Mouse (Mus musculus) heart, postnatal 25 days (tissue): ENCODE data around the gene Cacnb1. TPM values are rescaled to one million over a fixed set of nuclear protein-coding genes. Genes with fewer than 3 reads are reported as not detected.

Experiments
- DNase-seq: peaks from one replicate; pipeline ENCODE4 v3.0.0; 2022; ENCODE audit warnings: low spot score
- intact Hi-C: fragments of 180-260 bp; cut with DNase I; formaldehyde crosslinking; loops from one replicate; pipeline ENCODE4 v1.15.1; 2025
- total RNA-seq, 2 experiments: library from RNA; stranded (reverse); gene quantifications; 2 replicates each; pipeline ENCODE4 v1.2.3; 2021

Gene Cacnb1
- total RNA-seq, 2 experiments from 2014 or later, result 6.0 to 6.8 TPM

- intact Hi-C loops, result no loop called here
- DNase-seq, result no peak
Measured at GRCm38 (mm10) chr11:98018858-98019641, 3.8 kb downstream of the Cacnb1 start.

- DNase-seq, result no peak
- intact Hi-C loops, result no loop called here
Measured at GRCm38 (mm10) chr11:98018222-98018621, 4.6 kb downstream of the Cacnb1 start.

- intact Hi-C loops, result no loop called here
- DNase-seq, result no peak
Measured at GRCm38 (mm10) chr11:98016824-98017223, 6.0 kb downstream of the Cacnb1 start.

GRCm38 (mm10) chr11:98016177-98016576, 6.7 kb downstream of the Cacnb1 start:
- no peak for DNase-seq
- intact Hi-C loops, result no loop called here

- intact Hi-C loops, result no loop called here
- DNase-seq, result no peak
Measured at GRCm38 (mm10) chr11:98012831-98013230, 10.0 kb downstream of the Cacnb1 start.

- no peak for DNase-seq
Measured at GRCm38 (mm10) chr11:98011716-98012115, 11.1 kb downstream of the Cacnb1 start.

GRCm38 (mm10) chr11:98008087-98008486, 14.7 kb downstream of the Cacnb1 start:
- DNase-seq, result no peak
- intact Hi-C loops, result no loop called here

More at GRCm38 (mm10) chr11:98011716-98012115, 11.1 kb downstream of the Cacnb1 start:
- intact Hi-C loops, result no loop called here

- DNase-seq, result peak; percentile 54
- intact Hi-C loops, result no loop called here
Measured at GRCm38 (mm10) chr11:98005686-98006085, 17.1 kb downstream of the Cacnb1 start.

- intact Hi-C loops, result no loop called here
- no peak for DNase-seq
Measured at GRCm38 (mm10) chr11:98005076-98005475, 17.8 kb downstream of the Cacnb1 start.

- intact Hi-C loops, result loop anchor here (5.0 kb wide), 1 partner anchor 107 kb away; no protein-coding TSS in a partner anchor
- DNase-seq, result no peak
Measured at GRCm38 (mm10) chr11:98004161-98004560, 18.7 kb downstream of the Cacnb1 start.

GRCm38 (mm10) chr11:98003171-98003671, 19.6 kb downstream of the Cacnb1 start:
- intact Hi-C loops, result loop anchor here (5.0 kb wide), 1 partner anchor 106 kb away; no protein-coding TSS in a partner anchor
- DNase-seq, result no peak

GRCm38 (mm10) chr11:98002627-98003026, 20.2 kb downstream of the Cacnb1 start:
- no peak for DNase-seq
- intact Hi-C loops, result loop anchor here (5.0 kb wide), 1 partner anchor 105 kb away; no protein-coding TSS in a partner anchor

GRCm38 (mm10) chr11:98001986-98002385, 20.8 kb downstream of the Cacnb1 start:
- DNase-seq, result no peak
- intact Hi-C loops, result loop anchor here (5.0 kb wide), 1 partner anchor 105 kb away; no protein-coding TSS in a partner anchor

GRCm38 (mm10) chr11:98001351-98001824, 21.4 kb downstream of the Cacnb1 start:
- no peak for DNase-seq
- intact Hi-C loops, result loop anchor here (5.0 kb wide), 1 partner anchor 104 kb away; no protein-coding TSS in a partner anchor

- intact Hi-C loops, result loop anchor here (5.0 kb wide), 1 partner anchor 103 kb away; no protein-coding TSS in a partner anchor
Measured at GRCm38 (mm10) chr11:98000378-98001140, 22.3 kb downstream of the Cacnb1 start.

GRCm38 (mm10) chr11:97999748-98000147, 23.1 kb downstream of the Cacnb1 start:
- no peak for DNase-seq
- intact Hi-C loops, result loop anchor here (5.0 kb wide), 1 partner anchor 102 kb away; no protein-coding TSS in a partner anchor

More at GRCm38 (mm10) chr11:98000378-98001140, 22.3 kb downstream of the Cacnb1 start:
- DNase-seq, result no peak

- intact Hi-C loops, result no loop called here
- DNase-seq, result no peak
Measured at GRCm38 (mm10) chr11:97998898-97999608, 23.8 kb downstream of the Cacnb1 start.

- DNase-seq, result no peak
- intact Hi-C loops, result no loop called here
Measured at GRCm38 (mm10) chr11:97998074-97998793, 24.6 kb downstream of the Cacnb1 start.

GRCm38 (mm10) chr11:97997387-97997960, 25.4 kb downstream of the Cacnb1 start:
- DNase-seq, result no peak
- intact Hi-C loops, result no loop called here
